Mouse (Mus musculus): ENCODE data around the gene Tmem230. TPM values are rescaled to one million over a fixed set of nuclear protein-coding genes. Genes with fewer than 3 reads are reported as not detected.
"Not testable (repeated sequence)": the region's sequence is repeated elsewhere in the genome, so short reads cannot be mapped to it uniquely, and the experiment has no call there.

Gene Tmem230
- polyA plus RNA-seq (2016; fragmentation: Nextera tagmentation; extraction: Ambion mirVana): 46.8 and 47.3 TPM in 2 replicates

DNA sequence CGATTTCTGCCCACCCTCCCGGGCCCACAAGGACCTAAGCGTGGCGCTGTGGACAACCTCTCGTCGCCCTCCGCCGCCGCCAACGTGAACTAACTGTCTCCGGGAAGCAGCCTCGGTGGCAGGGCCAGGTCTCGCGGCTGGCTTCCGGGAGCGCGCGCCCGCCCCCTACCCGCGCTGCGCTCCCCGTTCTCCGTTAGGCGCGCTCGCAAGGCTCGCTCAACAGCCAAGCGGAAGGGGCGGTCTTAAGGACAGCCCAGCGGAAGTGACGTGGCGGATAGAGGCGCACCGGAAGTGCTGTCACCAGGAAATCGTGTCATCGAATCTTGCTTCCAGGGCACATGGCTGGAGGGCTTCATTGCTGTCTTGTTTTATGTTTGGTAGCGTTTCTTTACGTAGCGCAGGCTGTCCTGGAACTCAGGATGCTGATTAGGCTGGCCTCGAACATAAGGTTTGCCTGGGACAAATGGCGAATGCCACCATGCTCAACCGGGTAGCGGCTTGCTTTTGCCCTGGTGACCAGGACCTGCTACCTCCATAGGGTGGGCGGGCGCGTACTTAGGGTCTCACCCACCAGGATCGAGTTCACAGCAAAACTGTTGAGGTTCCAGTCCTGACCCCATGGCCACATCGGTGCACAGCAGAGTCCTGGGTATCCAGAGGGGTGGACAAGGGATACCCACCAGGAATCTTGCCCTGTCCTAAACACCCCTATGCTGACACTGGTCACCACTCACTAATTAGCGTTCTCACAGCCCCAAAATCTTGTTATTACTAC, at the start of gene Tmem230:
TSS of gene Tmem230 (minus strand) at position 269 of the 775 bp plus-strand sequence.
- Histone ChIP-seq H3K9ac (replicated peaks) (peak within 1 kb of the TSS; percentile 75), H3K4me2 (peak within 1 kb of the TSS; percentile 74), H3K27ac (peak within 1 kb of the TSS; percentile 84), H3K36me3 (peaks cover 54% of the 10 kb centered on the region), H3K9me3 (no peaks in the 10 kb centered on the region), H3K27me3 (no peaks in the 10 kb centered on the region), H3K4me3 (replicated peaks) (peak within 1 kb of the TSS; percentile 57), H3K4me1 (replicated peaks) (peaks cover 26% of the 10 kb centered on the region)
- peak; percentile 89 for ATAC-seq (ENCODE audit: insufficient number of reproducible peaks, insufficient read depth, low FRiP score, low TSS enrichment, low read depth)
- WGBS: 5% methylated on average over 50 of the region's 50 CpGs

DNA sequence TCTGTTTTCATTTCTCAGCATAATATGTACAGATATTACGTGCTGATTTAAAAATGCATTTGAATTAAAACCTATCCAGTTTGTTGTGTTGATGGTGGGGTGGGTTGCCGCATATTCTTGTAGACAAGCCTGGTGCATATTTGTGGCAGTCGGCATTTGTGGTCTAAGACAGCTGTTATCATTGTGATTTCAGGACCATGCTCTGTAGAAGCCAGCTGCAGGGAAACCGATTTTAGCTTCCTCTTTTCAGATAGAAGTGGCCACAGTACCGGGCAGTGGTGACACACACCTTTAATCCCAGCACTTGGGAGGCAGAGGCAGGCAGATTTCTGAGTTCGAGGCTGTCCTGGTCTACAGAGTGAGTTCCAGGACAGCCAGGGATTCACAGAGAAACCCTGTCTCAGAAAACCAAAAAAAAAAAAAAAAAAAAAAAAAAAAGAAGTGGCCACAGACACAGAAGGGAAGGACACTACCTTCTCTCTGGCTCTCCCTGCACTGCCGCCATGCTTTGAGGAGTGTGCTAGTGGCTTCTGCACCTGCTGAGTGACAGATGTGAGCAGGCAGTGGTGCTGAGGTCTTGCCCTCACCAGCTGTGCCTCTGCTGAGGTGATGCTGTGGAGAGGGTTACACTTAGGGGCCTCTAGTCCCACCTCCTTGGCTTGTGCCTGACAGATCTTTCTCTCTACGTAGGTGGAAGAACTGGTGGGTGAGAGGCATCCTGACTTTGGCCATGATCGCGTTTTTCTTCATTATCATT, 46.3 kb upstream of the Tmem230 start:
- Histone ChIP-seq H3K36me3 (peaks cover 58% of the 10 kb centered on the region), H3K4me2 (no peak overlapping the region), H3K4me3 (replicated peaks) (no peak overlapping the region), H3K9me3 (no peaks in the 10 kb centered on the region), H3K4me1 (replicated peaks) (no peaks in the 10 kb centered on the region; the same call in 1 of the 2 replicates), H3K27ac (no peak overlapping the region), H3K27me3 (no peaks in the 10 kb centered on the region), H3K9ac (replicated peaks) (no peak overlapping the region)
- no peak for ATAC-seq (ENCODE audit: insufficient number of reproducible peaks, insufficient read depth, low FRiP score, low TSS enrichment, low read depth)
- WGBS: 93% methylated on average over 10 of the region's 10 CpGs

DNA sequence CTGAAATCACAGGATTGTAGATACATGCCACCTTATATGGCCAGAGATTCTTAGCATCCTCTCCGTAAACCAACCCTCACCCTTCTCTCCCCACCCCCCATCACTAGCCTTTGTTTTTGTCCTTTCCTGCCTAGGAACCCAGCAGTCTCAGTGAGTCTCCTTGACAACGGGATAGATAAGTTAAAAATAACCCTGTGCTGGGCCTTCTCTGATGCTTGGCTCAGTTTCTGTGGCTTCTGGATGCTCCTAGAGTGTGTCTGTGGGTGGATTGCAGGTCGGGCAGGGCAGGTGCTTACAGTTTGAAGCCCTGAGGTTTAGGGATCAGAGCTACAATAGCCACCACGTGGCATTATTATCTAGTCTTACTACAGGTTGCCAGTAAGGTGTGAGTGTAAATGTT, 44.5 kb upstream of the Tmem230 start:
- ATAC-seq (ENCODE audit: insufficient number of reproducible peaks, insufficient read depth, low FRiP score, low TSS enrichment, low read depth): no peak

DNA sequence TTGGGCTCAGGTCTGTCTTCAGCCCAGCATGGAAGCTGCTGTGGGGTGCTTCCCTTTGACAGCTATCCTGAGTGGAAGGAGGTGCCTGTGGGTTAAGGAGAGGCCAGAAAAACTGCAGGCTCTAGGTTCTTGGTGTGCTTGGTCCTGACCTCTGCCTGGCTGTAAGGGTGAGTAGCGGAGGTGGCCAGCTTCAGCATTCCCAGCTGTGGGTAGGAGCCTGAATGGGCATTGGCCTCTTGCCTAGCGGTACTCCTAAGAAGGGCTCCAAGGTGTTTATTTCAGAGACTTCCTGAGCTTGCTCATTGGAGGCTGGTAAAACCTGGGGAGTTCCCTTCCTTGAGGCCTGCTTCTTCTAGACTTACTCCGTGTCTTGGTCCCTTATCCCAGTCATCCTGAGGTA, 43.7 kb upstream of the Tmem230 start:
- no peak overlapping the region for H3K27ac ChIP-seq

More for the DNA sequence above, 44.5 kb upstream of the Tmem230 start:
- Histone ChIP-seq H3K4me2 (no peak overlapping the region), H3K4me1 (replicated peaks) (no peaks in the 10 kb centered on the region; the same call in 1 of the 2 replicates), H3K27ac (no peak overlapping the region), H3K36me3 (peaks cover 40% of the 10 kb centered on the region), H3K4me3 (replicated peaks) (no peak overlapping the region), H3K9me3 (0 out of 2 replicates have a peak, but pooled peaks cover 2% of the 10 kb centered on the region), H3K27me3 (no peaks in the 10 kb centered on the region), H3K9ac (replicated peaks) (no peak overlapping the region)
- 54% methylated on average over 4 of the region's 4 CpGs for WGBS

DNA sequence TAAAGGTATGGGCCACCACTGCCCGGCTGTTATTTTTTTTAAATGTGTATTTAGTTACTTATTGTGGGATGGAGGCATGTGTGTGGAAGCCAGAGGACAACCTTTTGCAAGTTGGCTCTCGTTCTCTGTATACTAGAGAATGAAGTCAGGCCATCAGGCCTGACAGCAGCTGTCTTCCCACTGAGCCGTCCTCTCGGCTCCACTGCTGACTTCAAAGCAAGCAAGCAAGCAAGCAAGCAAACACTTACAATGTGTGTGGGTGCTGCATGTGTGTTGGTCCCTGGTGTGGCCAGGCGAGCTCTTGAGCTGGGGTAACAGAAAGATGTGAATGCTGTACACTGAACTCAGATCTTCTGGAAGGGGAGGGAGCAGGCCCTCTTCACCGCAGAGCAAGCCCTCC, 43.2 kb upstream of the Tmem230 start:
- Histone ChIP-seq H3K36me3 (peaks cover 27% of the 10 kb centered on the region), H3K27me3 (no peaks in the 10 kb centered on the region), H3K9me3 (0 out of 2 replicates have a peak, but pooled peaks cover 3% of the 10 kb centered on the region), H3K4me1 (replicated peaks) (peaks cover 2% of the 10 kb centered on the region; the same call in 1 of the 2 replicates), H3K4me3 (replicated peaks) (no peak overlapping the region), H3K9ac (replicated peaks) (no peak overlapping the region), H3K4me2 (no peak overlapping the region), H3K27ac (no peak overlapping the region)
- WGBS: 76% methylated on average over 6 of the region's 6 CpGs
- ATAC-seq (ENCODE audit: insufficient number of reproducible peaks, insufficient read depth, low FRiP score, low TSS enrichment, low read depth): no peak

More for the DNA sequence above, 43.7 kb upstream of the Tmem230 start:
- Histone ChIP-seq H3K9ac (replicated peaks) (no peak overlapping the region), H3K4me2 (no peak overlapping the region), H3K36me3 (peaks cover 32% of the 10 kb centered on the region), H3K4me3 (replicated peaks) (no peak overlapping the region), H3K4me1 (replicated peaks) (peaks cover 2% of the 10 kb centered on the region; the same call in 1 of the 2 replicates), H3K9me3 (0 out of 2 replicates have a peak, but pooled peaks cover 3% of the 10 kb centered on the region), H3K27me3 (no peaks in the 10 kb centered on the region)
- WGBS: 52% methylated on average over 3 of the region's 3 CpGs
- ATAC-seq (ENCODE audit: insufficient number of reproducible peaks, insufficient read depth, low FRiP score, low TSS enrichment, low read depth): no peak

DNA sequence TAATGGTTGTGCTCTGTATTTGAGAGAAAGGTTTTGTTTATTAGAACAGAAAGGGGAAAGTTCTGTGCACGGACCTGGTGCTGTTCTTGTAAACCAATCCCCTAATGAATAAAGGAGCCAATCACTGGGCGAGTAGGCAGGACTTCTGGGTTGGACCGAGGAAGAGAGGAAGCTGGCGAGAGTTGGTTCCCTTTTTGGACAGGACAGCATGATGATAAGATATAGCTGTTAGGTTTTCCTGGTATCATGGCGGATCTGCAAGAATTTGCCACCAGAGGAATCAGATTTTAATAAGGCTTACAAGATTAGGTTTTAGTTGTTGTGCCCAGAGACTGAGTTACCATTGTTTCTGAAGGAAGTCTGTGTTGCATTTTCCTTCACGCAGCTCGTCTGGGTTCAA, 41.6 kb upstream of the Tmem230 start:
- H3K9me3 ChIP-seq; H3K27me3 ChIP-seq; H3K4me2 ChIP-seq; ATAC-seq (ENCODE audit: insufficient number of reproducible peaks, insufficient read depth, low FRiP score, low TSS enrichment, low read depth); H3K4me3 ChIP-seq (replicated peaks); H3K9ac ChIP-seq (replicated peaks); H3K27ac ChIP-seq: not testable (repeated sequence)
- Histone ChIP-seq H3K36me3 (peaks cover 11% of the 10 kb centered on the region; the same call in 1 of the 2 replicates), H3K4me1 (replicated peaks) (peaks cover 11% of the 10 kb centered on the region)
- 75% methylated on average over 5 of the region's 7 CpGs for WGBS

DNA sequence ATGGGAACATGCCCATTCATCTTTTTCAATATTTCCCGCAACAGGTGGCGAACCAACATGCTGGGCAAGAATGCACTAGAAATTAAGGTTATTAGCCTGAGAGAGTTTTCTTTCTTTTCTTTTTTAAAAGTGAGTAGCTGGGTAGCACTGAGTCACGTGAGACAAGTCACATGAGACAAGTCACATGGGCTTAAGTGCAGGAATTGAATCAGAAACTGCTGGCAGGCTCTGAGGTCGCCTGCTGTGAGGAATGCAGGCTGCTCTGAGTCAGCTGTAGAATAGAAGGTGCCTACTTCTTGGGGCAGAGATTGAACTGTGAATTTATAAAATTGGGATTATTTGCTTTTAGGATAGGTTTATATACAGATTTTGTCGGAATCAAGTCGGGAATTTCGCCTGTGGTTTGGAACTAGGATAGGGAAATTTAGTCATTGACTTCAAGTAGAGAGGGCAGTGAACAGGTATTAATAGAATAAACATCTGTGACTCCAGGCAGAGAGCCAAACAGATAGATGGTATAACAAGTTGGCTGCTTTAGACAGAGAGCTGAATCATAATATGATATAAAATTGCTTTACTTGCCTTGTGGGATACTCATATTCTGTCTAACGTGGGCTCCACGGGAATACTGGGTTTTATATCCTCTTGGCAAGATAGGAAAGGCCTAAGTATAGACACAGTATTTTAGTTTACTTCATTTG, 38.9 kb upstream of the Tmem230 start:
- 88% methylated on average over 9 of the region's 9 CpGs for WGBS
- H3K9me3 ChIP-seq: 0 out of 2 replicates have a peak, but pooled peaks cover 3% of the 10 kb centered on the region
- ATAC-seq (ENCODE audit: insufficient number of reproducible peaks, insufficient read depth, low FRiP score, low TSS enrichment, low read depth): no peak
- H3K36me3 ChIP-seq: no peaks in the 10 kb centered on the region
- H3K27me3 ChIP-seq: no peaks in the 10 kb centered on the region
- H3K27ac ChIP-seq: no peak overlapping the region
- no peak overlapping the region for H3K9ac ChIP-seq (replicated peaks)
- peaks cover 35% of the 10 kb centered on the region for H3K4me1 ChIP-seq (replicated peaks)
- no peak overlapping the region for H3K4me2 ChIP-seq
- no peak overlapping the region for H3K4me3 ChIP-seq (replicated peaks)

DNA sequence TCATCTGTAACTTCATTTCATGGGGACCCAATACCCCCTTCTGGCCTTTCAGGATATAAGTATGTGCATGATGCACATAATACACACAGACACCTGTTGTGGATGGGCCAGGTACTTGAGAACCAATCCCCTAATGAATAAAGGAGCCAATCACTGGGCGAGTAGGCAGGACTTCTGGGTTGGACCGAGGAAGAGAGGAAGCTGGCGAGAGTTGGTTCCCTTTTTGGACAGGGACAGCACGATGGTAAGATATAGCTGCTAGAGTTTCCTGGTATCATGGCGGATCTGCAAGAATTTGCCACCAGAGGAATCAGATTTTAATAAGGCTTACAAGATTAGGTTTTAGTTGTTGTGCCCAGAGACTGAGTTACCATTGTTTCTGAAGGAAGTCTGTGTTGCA, 38.1 kb upstream of the Tmem230 start:
- H3K27me3 ChIP-seq; H3K4me2 ChIP-seq; H3K27ac ChIP-seq; H3K36me3 ChIP-seq; H3K9me3 ChIP-seq; ATAC-seq (ENCODE audit: insufficient number of reproducible peaks, insufficient read depth, low FRiP score, low TSS enrichment, low read depth); H3K4me3 ChIP-seq (replicated peaks); H3K9ac ChIP-seq (replicated peaks): not testable (repeated sequence)
- peaks cover 35% of the 10 kb centered on the region for H3K4me1 ChIP-seq (replicated peaks)
- 95% methylated on average over 5 of the region's 5 CpGs for WGBS

DNA sequence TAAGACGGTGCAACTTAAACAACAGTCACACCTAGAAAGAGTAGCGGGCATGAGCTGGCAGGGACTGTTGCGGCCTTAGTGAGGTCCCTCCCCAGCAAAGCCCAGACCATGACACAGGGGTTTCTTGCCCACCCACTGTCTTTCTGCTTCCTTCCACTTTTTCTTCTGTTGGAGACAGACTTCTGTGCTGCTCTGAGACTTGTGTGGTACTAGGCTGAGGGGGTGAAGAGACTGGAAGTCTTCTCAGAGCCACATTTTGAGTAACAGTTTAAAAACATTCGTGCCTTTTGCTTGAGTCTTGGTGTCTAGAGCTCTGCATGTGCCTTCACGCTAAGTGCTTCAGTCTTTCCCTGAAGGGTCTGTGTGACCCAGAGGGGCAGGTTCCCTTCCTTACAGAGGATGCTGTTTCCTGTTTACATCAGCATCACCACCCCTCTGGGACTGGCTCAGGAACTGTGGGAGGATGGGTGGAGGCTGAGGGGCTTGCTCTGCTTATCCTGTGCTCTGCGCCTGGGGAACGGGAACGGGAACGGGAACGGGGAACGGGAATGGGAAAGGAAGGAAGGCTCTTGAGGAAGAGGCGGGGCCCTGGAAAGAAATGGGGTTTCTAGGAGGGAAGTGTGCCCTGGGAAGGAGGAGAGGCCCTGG, 37.0 kb upstream of the Tmem230 start:
- Histone ChIP-seq H3K9ac (replicated peaks) (no peak overlapping the region), H3K27ac (peak overlapping the region; percentile 50; the same call in 1 of the 2 replicates), H3K4me2 (no peak overlapping the region), H3K27me3 (no peaks in the 10 kb centered on the region), H3K4me1 (replicated peaks) (peaks cover 35% of the 10 kb centered on the region), H3K9me3 (0 out of 2 replicates have a peak, but pooled peaks cover 3% of the 10 kb centered on the region), H3K36me3 (peaks cover 8% of the 10 kb centered on the region), H3K4me3 (replicated peaks) (no peak overlapping the region)
- ATAC-seq (ENCODE audit: insufficient number of reproducible peaks, insufficient read depth, low FRiP score, low TSS enrichment, low read depth): no peak
- WGBS: 83% methylated on average over 12 of the region's 12 CpGs

DNA sequence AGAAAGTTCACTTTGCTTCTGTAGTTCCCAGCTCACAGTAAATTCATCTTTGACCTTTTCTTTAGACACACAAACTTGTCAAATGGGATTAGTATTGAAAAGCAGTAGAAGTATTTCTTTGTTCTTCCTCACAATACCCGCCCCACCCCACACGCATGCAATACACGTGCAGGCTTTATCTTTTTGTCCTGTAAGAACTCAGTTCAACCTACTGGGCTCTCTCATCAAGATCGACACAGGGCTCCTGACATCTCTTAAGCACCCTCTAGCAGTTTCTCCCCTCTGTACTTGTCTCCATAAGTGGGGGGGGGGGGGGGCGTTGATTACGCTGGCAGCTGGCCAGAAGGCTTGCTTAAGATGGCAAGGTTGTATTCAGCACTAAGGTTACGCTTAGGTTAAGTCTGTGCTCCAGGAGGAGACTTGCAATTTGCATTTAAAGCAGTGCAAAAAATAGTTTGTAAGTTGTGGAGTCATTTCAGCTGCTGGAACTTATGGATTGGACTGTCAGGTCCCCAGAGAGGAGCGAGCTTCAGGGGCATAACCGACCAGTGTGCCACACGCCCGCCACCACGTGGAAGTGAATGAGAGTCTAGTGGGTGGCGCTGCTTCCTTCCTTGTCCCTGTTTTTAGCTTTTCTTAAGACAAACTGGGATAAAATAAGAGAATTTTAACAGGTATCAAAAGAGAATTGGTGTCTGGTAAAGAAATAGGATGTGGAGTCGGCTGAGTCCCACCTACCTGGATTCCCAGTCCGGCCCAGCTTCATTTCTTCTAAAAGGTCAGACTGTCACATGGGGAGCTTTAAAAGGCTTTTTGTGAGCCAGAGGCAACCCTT, 35.8 kb upstream of the Tmem230 start:
- Histone ChIP-seq H3K4me1 (replicated peaks) (peaks cover 35% of the 10 kb centered on the region), H3K36me3 (peaks cover 8% of the 10 kb centered on the region), H3K9ac (replicated peaks) (no peak overlapping the region), H3K4me3 (replicated peaks) (no peak overlapping the region), H3K9me3 (0 out of 2 replicates have a peak, but pooled peaks cover 3% of the 10 kb centered on the region), H3K27ac (peak overlapping the region; percentile 53), H3K27me3 (no peaks in the 10 kb centered on the region), H3K4me2 (no peak overlapping the region)
- ATAC-seq (ENCODE audit: insufficient number of reproducible peaks, insufficient read depth, low FRiP score, low TSS enrichment, low read depth): no peak
- 81% methylated on average over 15 of the region's 15 CpGs for WGBS

Measured in limb, embryonic 12.5 days (tissue).